Mouse (Mus musculus): ENCODE results near the gene Msmo1.

DNA sequence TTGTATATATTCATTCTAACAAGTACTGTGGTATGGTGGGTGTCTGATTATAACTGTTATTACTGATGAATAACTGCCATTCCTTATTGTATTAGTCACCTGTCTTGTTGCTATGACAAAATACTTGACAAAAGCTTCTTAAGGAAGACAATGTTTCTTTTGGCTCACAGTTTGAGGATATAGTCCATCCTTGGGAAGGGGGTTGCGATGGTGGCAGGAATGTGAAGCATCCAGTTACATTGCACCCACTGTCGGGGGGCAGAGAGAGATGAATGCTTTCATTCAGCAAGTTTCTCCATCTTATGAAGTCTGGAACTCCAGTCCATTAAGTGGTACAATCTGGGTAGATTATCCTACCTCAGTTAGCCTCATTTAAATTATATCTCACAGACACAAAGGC lies 60.7 kb downstream of the Msmo1 start:
- no peak for TF ChIP-seq CTCF (IDR thresholded peaks at IDR 0.05)
- TF ChIP-seq POLR2A (IDR thresholded peaks at IDR 0.05; ENCODE audit: insufficient read depth, low read depth, low read length): no peak

Measured in heart, adult 2 months (tissue).